Mouse (Mus musculus) kidney, postnatal 14 days (tissue): ENCODE results near the gene Kat5.

Experiments used
- DNase-seq: peaks from one replicate; pipeline ENCODE4 v3.0.0; 2022; ENCODE audit warnings: mixed read lengths

The Kat5 gene

GRCm38 (mm10) chr19:5609547-5610404, at the start of gene Kat5:
Gene Kat5 (minus strand): TSS chr19:5610237.
- DNase-seq = peak; percentile 94

GRCm38 (mm10) chr19:5654720-5655298, 44.8 kb upstream of the Kat5 start:
- no peak for DNase-seq

GRCm38 (mm10) chr19:5653969-5654719, 44.1 kb upstream of the Kat5 start:
- no peak for DNase-seq

GRCm38 (mm10) chr19:5652570-5652969, 42.5 kb upstream of the Kat5 start:
- no peak for DNase-seq

GRCm38 (mm10) chr19:5651502-5652274, 41.7 kb upstream of the Kat5 start:
- DNase-seq = no peak

- DNase-seq = peak; percentile 64
Observed at GRCm38 (mm10) chr19:5649298-5649741, 39.3 kb upstream of the Kat5 start.

GRCm38 (mm10) chr19:5648401-5649297, 38.6 kb upstream of the Kat5 start:
- peak; percentile 89 for DNase-seq

- DNase-seq = no peak
Observed at GRCm38 (mm10) chr19:5647791-5648190, 37.8 kb upstream of the Kat5 start.

GRCm38 (mm10) chr19:5646731-5647330, 36.8 kb upstream of the Kat5 start:
- DNase-seq = no peak

- no peak for DNase-seq
Observed at GRCm38 (mm10) chr19:5645280-5645679, 35.2 kb upstream of the Kat5 start.

GRCm38 (mm10) chr19:5641641-5642040, 31.6 kb upstream of the Kat5 start:
- no peak for DNase-seq

- DNase-seq = no peak
Observed at GRCm38 (mm10) chr19:5641021-5641420, 31.0 kb upstream of the Kat5 start.

- no peak for DNase-seq
Observed at GRCm38 (mm10) chr19:5640339-5640738, 30.3 kb upstream of the Kat5 start.

GRCm38 (mm10) chr19:5638416-5639005, 28.5 kb upstream of the Kat5 start:
- no peak for DNase-seq

- peak; percentile 94 for DNase-seq
Observed at GRCm38 (mm10) chr19:5637069-5638047, 27.3 kb upstream of the Kat5 start, which contains the start of gene Rela. Gene Rela (plus strand): TSS chr19:5637483.

GRCm38 (mm10) chr19:5636571-5637041, 26.6 kb upstream of the Kat5 start:
- peak; percentile 52 for DNase-seq

- DNase-seq = no peak
Observed at GRCm38 (mm10) chr19:5636036-5636570, 26.1 kb upstream of the Kat5 start.

- no peak for DNase-seq
Observed at GRCm38 (mm10) chr19:5632120-5632519, 22.1 kb upstream of the Kat5 start.

- no peak for DNase-seq
Observed at GRCm38 (mm10) chr19:5629907-5630306, 19.9 kb upstream of the Kat5 start.
